Mouse (Mus musculus) heart, embryonic 16.5 days (tissue): ENCODE results near the gene Cabp2. TPM values are rescaled to one million over a fixed set of nuclear protein-coding genes. Genes with fewer than 3 reads are reported as not detected.

ENCODE experiments used
- ATAC-seq: fragments of 200-750 bp; cut with Nextera tagmentation; replicated peaks from 2 replicates; pipeline ENCODE4 v1.8.0; 2017; ENCODE audit warnings: moderate number of reproducible peaks; ENCODE audit not compliant: insufficient read depth, low FRiP score; ENCODE audit errors: extremely low read depth
- H3K27ac ChIP-seq: fragments of 300-500 bp; sonication (generic); 2 replicates; pipeline ENCODE4 v1.5.1; 2014; ENCODE audit warnings: mild to moderate bottlenecking, low read length, control low read depth, moderate library complexity
- H3K27me3 ChIP-seq: fragments of 300-500 bp; sonication (generic); 2 replicates; pipeline ENCODE4 v1.6.1; 2014; ENCODE audit warnings: low read length, mixed read lengths; ENCODE audit not compliant: control insufficient read depth, insufficient read depth
- H3K36me3 ChIP-seq: fragments of 300-500 bp; sonication (generic); 2 replicates; pipeline ENCODE4 v1.6.1; 2014; ENCODE audit not compliant: control insufficient read depth, insufficient read depth
- H3K4me1 ChIP-seq: fragments of 300-500 bp; sonication (generic); 2 replicates; pipeline ENCODE4 v1.6.1; 2014; ENCODE audit warnings: low read length, mixed read lengths; ENCODE audit not compliant: control insufficient read depth, insufficient read depth
- H3K4me2 ChIP-seq: fragments of 300-500 bp; sonication (generic); 2 replicates; pipeline ENCODE4 v1.6.1; 2014; ENCODE audit warnings: low read depth, mild to moderate bottlenecking, control low read depth, low read length
- H3K4me3 ChIP-seq: fragments of 300-500 bp; sonication (generic); 2 replicates; pipeline ENCODE4 v1.5.1; 2014; ENCODE audit warnings: mild to moderate bottlenecking, control low read depth, low read length
- H3K9ac ChIP-seq: fragments of 300-500 bp; sonication (generic); 2 replicates; pipeline ENCODE4 v1.6.1; 2014; ENCODE audit warnings: low read length, control low read depth
- H3K9me3 ChIP-seq: fragments of 300-500 bp; sonication (generic); replicated peaks from 2 replicates; pipeline ENCODE4 v1.6.1; 2016; ENCODE audit warnings: low read length; ENCODE audit not compliant: control insufficient read depth
- WGBS: fragments of 180-500 bp; shearing (Covaris S2); extraction: QIAGEN DNeasy Blood & Tissue Kit; methylation state at CpG from one replicate; pipeline ENCODE4 v1.1.7; 2014; 5-methylcytosine and 5-hydroxymethylcytosine counted together
- polyA plus RNA-seq: library from polyadenylated mRNA; unstranded; fragments of >200 nt; fragmentation: Nextera tagmentation; extraction: Ambion mirVana; gene quantifications from 2 replicates; pipeline ENCODE4 v1.2.1, GENCODE M21; 2015

The Cabp2 gene
- polyA plus RNA-seq, 1 experiment from 2014 or later: not detected

- H3K27me3 ChIP-seq: peaks cover 3% of the 10 kb centered on the region; the same call in 1 of the 2 replicates
- H3K4me2 ChIP-seq: no peak overlapping the region
- no peak overlapping the region for H3K4me3 ChIP-seq
- no peaks in the 10 kb centered on the region for H3K36me3 ChIP-seq
- ATAC-seq: no peak
- H3K9me3 ChIP-seq: no peaks in the 10 kb centered on the region
- peaks cover 9% of the 10 kb centered on the region for H3K4me1 ChIP-seq
- 81% methylated on average over 1 of the region's 1 CpGs for WGBS
- no peak overlapping the region for H3K9ac ChIP-seq
- no peak overlapping the region for H3K27ac ChIP-seq
These were observed 3.6 kb downstream of the Cabp2 start for GRCm38 (mm10) chr19:4084984-4085383.

GRCm38 (mm10) chr19:4086156-4086555, 4.8 kb downstream of the Cabp2 start:
- Histone ChIP-seq H3K27ac (no peak overlapping the region), H3K4me1 (peaks cover 9% of the 10 kb centered on the region), H3K36me3 (no peaks in the 10 kb centered on the region), H3K4me3 (no peak overlapping the region), H3K27me3 (peaks cover 3% of the 10 kb centered on the region; the same call in 1 of the 2 replicates), H3K9ac (no peak overlapping the region), H3K4me2 (no peak overlapping the region), H3K9me3 (no peaks in the 10 kb centered on the region)
- WGBS: 88% methylated on average over 15 of the region's 15 CpGs
- ATAC-seq: no peak

- Histone ChIP-seq H3K4me1 (peaks cover 9% of the 10 kb centered on the region), H3K27ac (peak overlapping the region; percentile 54)
- ATAC-seq: peak; percentile 79
These were observed 5.7 kb downstream of the Cabp2 start for GRCm38 (mm10) chr19:4087090-4087489.

DNA sequence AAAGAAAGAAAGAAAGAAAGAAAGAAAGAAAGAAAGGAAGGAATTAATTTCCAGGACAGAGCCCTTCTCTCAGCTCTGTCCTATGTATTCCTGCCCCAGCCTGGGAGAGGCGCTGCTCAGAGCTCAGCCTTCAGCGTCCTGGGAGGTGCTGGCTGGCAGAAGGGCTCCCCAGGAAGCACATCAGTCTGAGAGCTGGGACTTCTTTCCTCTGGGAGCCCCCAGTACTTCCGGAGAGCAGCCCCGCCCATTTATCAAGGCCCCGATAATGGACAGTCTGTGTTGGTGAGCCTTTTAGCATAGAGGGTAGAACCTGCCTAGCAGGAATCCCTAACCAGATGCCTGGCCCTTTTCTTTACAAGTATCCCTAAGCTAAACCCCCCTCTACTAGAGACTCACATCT, 6.8 kb downstream of the Cabp2 start:
- Histone ChIP-seq H3K9me3 (no peaks in the 10 kb centered on the region), H3K4me3 (no peak overlapping the region), H3K4me2 (no peak overlapping the region), H3K27ac (no peak overlapping the region), H3K4me1 (peaks cover 9% of the 10 kb centered on the region), H3K36me3 (no peaks in the 10 kb centered on the region), H3K9ac (no peak overlapping the region), H3K27me3 (peaks cover 3% of the 10 kb centered on the region; the same call in 1 of the 2 replicates)
- 34% methylated on average over 5 of the region's 5 CpGs for WGBS
- no peak for ATAC-seq

More at GRCm38 (mm10) chr19:4087090-4087489, 5.7 kb downstream of the Cabp2 start:
- 42% methylated on average over 5 of the region's 5 CpGs for WGBS
- H3K27me3 ChIP-seq: peaks cover 3% of the 10 kb centered on the region; the same call in 1 of the 2 replicates
- H3K4me2 ChIP-seq: no peak overlapping the region
- H3K36me3 ChIP-seq: no peaks in the 10 kb centered on the region
- H3K9ac ChIP-seq: no peak overlapping the region
- H3K4me3 ChIP-seq: no peak overlapping the region
- no peaks in the 10 kb centered on the region for H3K9me3 ChIP-seq

- Histone ChIP-seq H3K36me3 (no peaks in the 10 kb centered on the region), H3K4me3 (no peak overlapping the region), H3K9me3 (no peaks in the 10 kb centered on the region), H3K4me1 (peaks cover 9% of the 10 kb centered on the region), H3K27me3 (peaks cover 3% of the 10 kb centered on the region; the same call in 1 of the 2 replicates), H3K4me2 (no peak overlapping the region), H3K9ac (no peak overlapping the region), H3K27ac (no peak overlapping the region)
- ATAC-seq: no peak
- 76% methylated on average over 6 of the region's 6 CpGs for WGBS
These were observed 7.8 kb downstream of the Cabp2 start for GRCm38 (mm10) chr19:4089128-4089527.

DNA sequence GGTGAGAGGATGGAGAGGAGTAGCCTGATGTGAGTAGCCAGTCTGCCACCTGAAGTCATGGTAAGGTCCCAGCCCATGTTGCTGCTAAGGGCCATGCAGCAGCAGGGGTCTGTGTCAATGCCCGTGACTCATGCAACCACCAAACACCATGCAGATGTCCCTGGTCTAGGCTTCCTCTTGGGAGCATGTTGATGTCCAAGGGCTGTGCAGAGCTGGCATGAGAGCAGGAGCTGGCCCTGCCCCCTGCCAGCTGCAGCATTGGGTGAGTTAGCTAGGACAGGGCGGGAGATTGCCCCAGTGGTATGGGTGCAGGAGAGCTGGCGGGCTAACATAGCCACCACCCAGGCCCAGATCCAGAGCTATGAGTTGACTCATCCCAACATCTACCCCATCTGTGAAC, 9.1 kb downstream of the Cabp2 start:
- no peak for ATAC-seq
- H3K27me3 ChIP-seq: peaks cover 3% of the 10 kb centered on the region; the same call in 1 of the 2 replicates
- H3K9ac ChIP-seq: no peak overlapping the region
- WGBS: 90% methylated on average over 3 of the region's 3 CpGs
- no peak overlapping the region for H3K4me3 ChIP-seq
- H3K27ac ChIP-seq: no peak overlapping the region
- H3K4me1 ChIP-seq: peaks cover 9% of the 10 kb centered on the region
- H3K36me3 ChIP-seq: no peaks in the 10 kb centered on the region
- no peaks in the 10 kb centered on the region for H3K9me3 ChIP-seq
- no peak overlapping the region for H3K4me2 ChIP-seq

GRCm38 (mm10) chr19:4091383-4091782, 10.0 kb downstream of the Cabp2 start:
- H3K4me3 ChIP-seq: no peak overlapping the region
- H3K27me3 ChIP-seq: peaks cover 3% of the 10 kb centered on the region; the same call in 1 of the 2 replicates
- no peaks in the 10 kb centered on the region for H3K9me3 ChIP-seq
- no peak overlapping the region for H3K9ac ChIP-seq
- H3K4me1 ChIP-seq: peaks cover 11% of the 10 kb centered on the region
- ATAC-seq: no peak
- WGBS: 32% methylated on average over 2 of the region's 2 CpGs
- no peak overlapping the region for H3K4me2 ChIP-seq
- H3K27ac ChIP-seq: no peak overlapping the region
- no peaks in the 10 kb centered on the region for H3K36me3 ChIP-seq

DNA sequence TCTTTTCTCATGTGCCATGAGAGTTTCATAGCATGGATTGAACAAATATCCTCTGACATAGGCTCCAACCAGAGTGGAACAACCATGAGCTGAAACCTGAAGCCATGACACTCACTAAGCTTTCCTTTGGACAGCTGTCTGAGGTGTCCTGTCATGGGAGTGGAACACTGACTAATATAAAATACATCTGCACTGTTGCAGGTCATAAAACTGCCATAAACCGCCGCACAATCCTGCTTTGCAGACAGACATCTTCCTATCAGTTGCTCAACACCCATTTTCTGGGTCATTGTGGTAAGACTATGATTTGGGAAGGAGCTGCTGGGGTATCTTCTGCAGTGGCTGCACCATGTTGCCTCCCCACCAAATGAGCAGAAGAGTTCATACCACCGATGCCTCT, 11.4 kb downstream of the Cabp2 start:
- ATAC-seq: no peak
- 81% methylated on average over 3 of the region's 3 CpGs for WGBS

DNA sequence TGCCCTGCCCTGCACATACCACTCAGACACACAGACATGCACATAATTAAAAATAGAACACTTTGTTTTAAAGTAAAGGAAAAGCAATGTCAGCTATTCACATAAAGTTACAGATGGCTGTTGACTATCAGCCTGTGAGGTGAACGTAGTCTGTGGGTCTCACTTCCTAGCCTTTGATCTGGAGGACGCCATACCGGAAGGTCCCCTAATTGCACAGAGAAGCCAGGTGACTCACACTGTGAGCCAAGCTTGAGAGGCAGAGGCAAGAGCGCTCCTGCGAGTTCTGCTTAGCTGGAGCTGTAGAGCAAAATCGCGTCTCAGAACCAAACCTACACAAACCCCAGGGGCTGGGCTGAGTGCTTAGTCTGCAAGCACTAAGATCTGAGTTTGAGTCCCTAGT, 12.4 kb downstream of the Cabp2 start:
- Histone ChIP-seq H3K4me3 (no peak overlapping the region), H3K27ac (no peak overlapping the region), H3K36me3 (no peaks in the 10 kb centered on the region), H3K4me1 (peaks cover 13% of the 10 kb centered on the region), H3K27me3 (peaks cover 3% of the 10 kb centered on the region; the same call in 1 of the 2 replicates), H3K9me3 (no peaks in the 10 kb centered on the region), H3K4me2 (no peak overlapping the region), H3K9ac (no peak overlapping the region)
- no peak for ATAC-seq
- 50% methylated on average over 7 of the region's 7 CpGs for WGBS

More for the DNA sequence above, 11.4 kb downstream of the Cabp2 start:
- H3K4me1 ChIP-seq: peaks cover 4% of the 10 kb centered on the region; the same call in 1 of the 2 replicates
- no peak overlapping the region for H3K4me2 ChIP-seq
- no peak overlapping the region for H3K9ac ChIP-seq
- H3K9me3 ChIP-seq: no peaks in the 10 kb centered on the region
- H3K27ac ChIP-seq: no peak overlapping the region
- no peaks in the 10 kb centered on the region for H3K36me3 ChIP-seq
- H3K4me3 ChIP-seq: no peak overlapping the region
- H3K27me3 ChIP-seq: peaks cover 3% of the 10 kb centered on the region; the same call in 1 of the 2 replicates
